Mouse (Mus musculus) stomach, postnatal 0 days (tissue): ENCODE measurements at regions not wholly inside any gene's neighbourhood (a gene's known extent, or its start where the extent isn't known, plus 50 kb on each side); places are given as distances from the start of the nearest gene placed in this dataset.

Experiments
- CTCF ChIP-seq: IDR thresholded peaks from 2 replicates; pipeline ENCODE4 v1.5.1; 2016; ENCODE audit warnings: antibody characterized with exemption, low read depth, mild to moderate bottlenecking, moderate library complexity
- EP300 ChIP-seq: optimal IDR thresholded peaks from 2 replicates; pipeline ENCODE3; 2016; ENCODE audit warnings: antibody characterized with exemption

GRCm38 (mm10) chr12:65413034-65413700 is 187.8 kb downstream of the Wdr20rt start:
- TF ChIP-seq CTCF (no peak), EP300 (no peak)
